Mouse (Mus musculus): ENCODE data around the gene Ly6g5c. TPM values are rescaled to one million over a fixed set of nuclear protein-coding genes. Genes with fewer than 3 reads are reported as not detected.

The Ly6g5c gene
- total RNA-seq (2022) = not detected

DNA sequence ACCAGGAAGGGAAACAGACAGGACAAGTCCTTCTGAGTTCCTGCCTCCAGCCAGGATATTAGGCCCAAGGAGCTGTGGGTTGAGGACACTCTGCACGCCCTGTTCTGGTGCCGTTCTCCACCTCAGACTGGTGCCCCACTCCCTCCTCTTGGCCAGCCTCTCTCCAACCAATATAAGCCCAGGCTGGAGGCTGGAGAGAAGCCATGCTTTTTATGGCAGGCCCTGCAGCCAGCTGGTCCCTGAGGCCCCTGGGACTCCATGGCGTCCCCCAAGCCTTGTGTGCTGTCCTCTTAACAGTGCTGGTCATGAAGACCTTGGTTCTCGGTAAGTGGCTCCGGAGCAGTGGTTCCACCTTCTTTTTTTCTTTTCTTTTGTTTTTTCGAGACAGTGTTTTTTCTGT lies at the start of gene Ly6g5c:
Ly6g5c (plus strand) TSS at position 183 of the 400 bp plus-strand sequence.
- no peak for DNase-seq (ENCODE audit: low spot score in 2 of 2)

DNA sequence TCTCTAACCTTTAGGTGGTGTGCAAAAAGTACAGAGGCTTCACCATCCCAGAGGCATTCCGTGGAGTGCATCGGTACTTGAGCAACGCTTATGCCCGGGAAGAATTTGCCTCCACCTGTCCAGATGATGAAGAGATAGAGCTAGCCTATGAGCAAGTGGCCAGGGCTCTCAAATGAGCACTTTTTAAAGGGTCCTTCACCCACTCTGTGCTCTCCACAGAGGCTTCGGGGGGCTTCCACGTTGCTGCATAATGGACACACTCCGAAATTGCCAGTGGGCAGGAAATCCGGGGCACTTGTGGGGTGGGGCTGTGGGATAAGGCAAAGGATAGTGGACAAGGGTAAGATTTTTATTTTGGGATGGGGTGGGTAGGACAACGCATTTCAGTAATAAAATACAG lies 49.8 kb upstream of the Ly6g5c start:
- no peak for DNase-seq (ENCODE audit: low spot score in 2 of 2)

DNA sequence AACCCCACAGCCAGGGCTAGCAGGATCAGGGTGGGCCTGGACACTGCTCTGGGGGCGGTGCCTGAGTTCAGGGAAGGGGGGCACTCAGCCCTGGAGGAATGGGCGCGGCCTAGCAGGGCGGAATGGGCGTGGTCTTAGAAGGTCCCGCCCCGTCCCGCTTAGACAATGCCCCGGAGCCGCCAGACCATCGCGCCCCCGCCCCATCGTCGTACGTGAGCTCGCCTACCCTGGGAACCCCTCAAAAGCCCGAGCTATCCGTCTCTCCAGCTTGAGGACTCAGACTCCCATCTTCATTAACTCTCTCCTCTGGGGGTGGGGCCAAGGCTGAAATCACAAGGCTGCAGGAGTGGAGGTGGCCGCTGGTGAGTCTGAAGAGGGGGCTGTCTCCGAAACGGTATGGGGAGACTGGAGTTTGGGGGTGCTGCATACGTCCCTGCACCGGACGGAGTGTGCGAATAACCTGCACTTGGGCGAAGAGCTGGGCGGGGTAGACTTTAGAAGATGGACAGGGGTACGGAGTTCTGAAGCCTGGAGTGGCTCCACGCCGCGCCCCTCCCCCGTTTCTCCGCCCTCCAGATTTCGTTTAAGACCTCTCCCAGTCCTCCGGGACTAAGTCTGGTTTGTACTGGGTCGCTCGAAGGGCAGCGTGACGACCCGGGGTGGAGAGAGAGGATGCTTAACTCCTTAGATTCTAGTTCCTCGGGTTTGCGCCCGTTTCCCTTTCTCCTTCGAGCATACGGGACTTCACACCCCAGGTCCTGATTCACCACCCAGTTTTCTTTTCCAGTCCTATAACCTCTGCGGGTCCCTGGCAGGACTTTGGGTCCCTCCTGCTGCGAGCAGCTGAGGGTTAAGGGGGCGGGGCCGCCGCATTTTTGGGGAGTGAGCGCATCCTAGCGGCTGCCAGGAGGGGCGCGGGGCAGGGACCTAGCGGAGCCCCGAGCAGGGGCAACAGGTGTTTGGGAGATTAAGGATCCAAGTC lies 48.9 kb upstream of the Ly6g5c start, which contains the start of gene Ddah2:
Ddah2 (plus strand) TSS at position 125 of the 982 bp plus-strand sequence.
- peak; percentile 47 to 61 for DNase-seq (ENCODE audit: low spot score in 2 of 2)

DNA sequence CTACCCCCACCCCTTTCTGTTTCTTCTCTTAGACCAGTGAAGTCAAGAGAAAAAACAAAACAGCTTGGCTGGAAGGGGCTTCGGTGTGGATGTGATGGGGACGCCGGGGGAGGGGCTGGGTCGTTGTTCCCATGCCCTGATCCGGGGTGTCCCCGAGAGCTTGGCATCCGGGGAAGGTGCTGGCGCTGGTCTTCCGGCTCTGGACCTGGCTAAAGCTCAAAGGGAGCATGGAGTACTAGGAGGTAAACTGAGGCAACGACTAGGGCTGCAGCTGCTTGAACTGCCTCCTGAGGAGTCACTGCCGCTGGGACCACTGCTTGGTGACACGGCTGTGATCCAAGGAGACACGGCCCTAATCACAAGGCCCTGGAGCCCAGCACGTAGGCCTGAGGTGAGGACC lies 48.0 kb upstream of the Ly6g5c start:
- no peak for DNase-seq (ENCODE audit: low spot score in 2 of 2)

DNA sequence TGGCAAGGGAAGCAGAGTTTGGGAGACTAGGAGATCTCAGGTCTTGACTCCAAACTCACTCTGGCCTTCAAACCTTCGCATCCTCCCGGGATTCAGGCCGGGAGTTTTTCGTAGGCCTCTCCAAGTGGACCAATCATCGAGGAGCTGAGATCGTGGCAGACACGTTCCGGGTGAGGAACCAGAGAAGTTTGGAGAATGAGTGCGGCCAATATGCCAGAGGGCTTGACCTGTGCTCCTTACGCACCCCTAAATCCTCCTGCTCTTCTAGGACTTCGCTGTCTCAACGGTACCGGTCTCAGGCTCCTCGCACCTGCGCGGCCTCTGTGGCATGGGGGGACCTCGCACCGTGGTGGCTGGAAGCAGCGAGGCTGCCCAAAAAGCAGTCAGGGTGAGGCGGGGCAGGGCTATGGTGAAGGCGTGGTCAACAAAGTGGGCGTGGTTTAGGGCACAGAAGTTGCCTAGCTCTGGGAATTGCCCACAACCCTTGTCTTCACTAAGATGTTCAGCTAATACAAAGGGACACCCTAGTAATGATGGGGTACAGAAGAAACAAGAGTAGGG lies 47.3 kb upstream of the Ly6g5c start:
- no peak for DNase-seq (ENCODE audit: low spot score in 2 of 2)

DNA sequence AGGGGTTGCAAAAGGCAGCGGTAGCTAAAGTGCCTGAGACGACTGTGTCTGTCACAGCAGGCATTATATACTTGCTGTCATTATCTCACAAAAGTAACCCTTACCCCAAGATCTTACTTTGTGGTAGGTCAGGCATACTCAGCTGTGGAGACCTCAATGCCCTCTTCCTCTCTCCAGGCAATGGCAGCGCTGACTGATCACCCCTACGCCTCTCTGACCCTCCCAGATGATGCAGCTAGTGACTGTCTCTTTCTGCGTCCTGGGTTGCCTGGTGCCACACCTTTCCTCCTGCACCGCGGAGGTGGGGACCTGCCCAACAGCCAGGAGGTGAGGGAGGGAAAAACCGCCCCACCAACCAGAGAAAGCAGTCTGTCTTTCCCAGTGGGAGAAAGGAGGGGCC lies 46.8 kb upstream of the Ly6g5c start:
- DNase-seq (ENCODE audit: low spot score in 2 of 2) = no peak

DNA sequence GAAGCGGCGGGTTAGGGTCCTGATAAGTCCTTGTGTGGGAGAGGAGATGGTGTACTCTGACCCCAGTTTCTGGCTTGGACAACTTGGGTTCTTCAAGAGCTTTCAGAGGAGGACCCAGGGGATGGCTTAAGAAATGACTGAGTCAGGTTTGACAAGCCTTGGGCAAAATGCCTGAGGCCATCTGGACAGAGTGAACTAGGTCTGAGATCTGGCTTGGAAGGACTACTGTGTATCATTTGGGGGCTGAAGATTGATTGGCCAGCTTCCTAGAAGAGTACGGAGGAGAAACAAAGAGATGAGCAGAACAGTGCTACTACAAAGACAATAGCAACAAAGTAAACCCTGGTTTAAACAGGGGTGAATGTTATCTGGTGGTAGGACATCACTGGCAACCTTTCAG lies 44.6 kb upstream of the Ly6g5c start:
- DNase-seq (ENCODE audit: low spot score in 2 of 2) = no peak

DNA sequence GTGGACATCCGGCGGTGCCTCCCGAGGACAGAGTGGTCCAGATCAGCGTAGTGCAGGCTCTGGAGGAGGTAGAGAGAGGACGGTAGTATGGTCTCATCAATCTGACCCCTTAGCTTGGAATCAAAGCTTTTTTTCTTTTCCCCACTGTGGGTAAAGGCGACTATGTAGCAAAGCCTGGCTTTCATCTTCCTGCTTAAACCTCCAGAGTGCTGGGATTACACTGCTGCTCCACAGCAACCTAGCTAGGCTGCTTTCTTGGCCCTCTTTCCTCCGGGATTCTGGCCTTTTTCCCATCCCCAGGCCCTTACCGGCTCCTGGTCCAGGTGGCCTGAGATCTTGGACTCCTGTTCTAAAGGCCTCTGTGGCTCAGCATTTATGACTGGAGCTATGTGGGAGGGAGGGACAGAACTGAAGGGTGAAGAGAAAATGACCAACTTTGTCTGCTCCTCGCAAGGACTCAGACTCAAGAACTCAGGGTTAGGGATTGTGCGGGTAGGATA lies 43.7 kb upstream of the Ly6g5c start:
- DNase-seq (ENCODE audit: low spot score in 2 of 2) = no peak

DNA sequence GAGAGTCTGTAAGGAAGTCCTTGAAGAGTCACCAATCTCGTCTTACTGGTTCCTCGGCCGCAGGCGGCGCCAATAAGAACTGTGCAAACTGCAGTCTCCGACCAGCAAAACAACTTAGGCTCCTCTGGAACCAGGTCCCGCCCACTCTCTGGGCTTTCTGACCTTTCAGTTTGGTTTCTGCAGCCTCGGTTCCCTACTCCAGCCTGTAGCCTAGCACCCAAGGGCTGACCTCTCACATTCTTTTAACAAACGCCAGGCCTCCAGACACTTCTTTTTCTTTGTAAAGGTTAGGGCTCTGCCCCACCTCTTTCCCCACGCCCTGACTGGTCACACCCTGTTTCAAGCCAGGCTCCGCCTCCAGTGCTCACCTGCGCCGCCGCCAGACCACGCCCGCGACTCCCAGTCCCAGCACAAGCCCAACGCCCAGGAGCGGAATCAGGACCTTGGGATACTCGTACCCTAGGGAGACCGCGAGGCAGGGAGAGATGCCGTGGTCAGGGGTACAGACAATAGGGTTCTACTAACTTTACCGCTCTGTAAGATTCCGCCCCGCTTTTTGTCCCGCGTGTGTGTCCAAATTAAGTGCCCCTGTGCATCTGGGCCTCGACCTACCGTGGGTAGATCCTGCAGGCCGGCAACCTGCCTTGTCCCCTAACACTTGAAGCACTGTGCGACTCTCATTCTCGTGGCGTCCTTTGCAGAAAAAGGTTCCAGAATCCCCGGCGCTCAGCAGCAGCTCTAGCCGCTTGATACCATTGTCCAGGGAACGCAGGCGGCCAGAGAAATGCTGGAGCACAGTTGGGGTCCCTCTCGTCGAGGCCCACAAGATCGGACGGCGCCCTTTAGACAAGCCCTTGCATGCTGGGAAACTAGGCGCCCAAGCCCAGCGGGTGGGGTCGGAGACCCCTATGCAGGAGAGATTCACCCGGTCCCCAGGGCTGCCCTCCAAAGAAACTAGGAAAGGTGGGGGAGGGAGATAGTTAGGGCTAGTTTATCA lies 42.8 kb upstream of the Ly6g5c start, which contains the start of gene Ly6g6c:
Ly6g6c (plus strand) TSS at position 438 of the 997 bp plus-strand sequence.
- DNase-seq (ENCODE audit: low spot score in 2 of 2) = no peak

DNA sequence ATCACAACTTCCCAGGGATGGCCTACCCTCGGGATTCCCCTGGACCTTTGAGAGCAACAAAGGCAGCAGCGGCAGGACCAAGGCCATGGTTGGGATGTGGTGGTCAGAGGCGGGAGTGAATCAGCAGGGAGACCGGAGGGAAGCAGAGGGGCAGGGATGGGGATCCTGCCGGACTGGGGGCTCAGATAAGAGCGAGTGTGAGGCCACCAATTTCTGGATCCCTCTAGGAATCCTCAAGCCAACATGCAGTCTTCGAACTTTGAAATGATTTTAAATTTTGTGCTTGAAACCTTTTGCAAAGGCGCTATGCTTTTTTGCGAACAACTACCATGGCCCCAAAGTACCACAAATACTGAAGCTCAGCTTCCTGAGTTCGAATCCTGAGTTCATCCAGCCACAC lies 42.0 kb upstream of the Ly6g5c start, which contains the start of gene Mpig6b:
Mpig6b (minus strand) TSS at position 101 of the 400 bp plus-strand sequence.
- no peak for DNase-seq (ENCODE audit: low spot score in 2 of 2)

DNA sequence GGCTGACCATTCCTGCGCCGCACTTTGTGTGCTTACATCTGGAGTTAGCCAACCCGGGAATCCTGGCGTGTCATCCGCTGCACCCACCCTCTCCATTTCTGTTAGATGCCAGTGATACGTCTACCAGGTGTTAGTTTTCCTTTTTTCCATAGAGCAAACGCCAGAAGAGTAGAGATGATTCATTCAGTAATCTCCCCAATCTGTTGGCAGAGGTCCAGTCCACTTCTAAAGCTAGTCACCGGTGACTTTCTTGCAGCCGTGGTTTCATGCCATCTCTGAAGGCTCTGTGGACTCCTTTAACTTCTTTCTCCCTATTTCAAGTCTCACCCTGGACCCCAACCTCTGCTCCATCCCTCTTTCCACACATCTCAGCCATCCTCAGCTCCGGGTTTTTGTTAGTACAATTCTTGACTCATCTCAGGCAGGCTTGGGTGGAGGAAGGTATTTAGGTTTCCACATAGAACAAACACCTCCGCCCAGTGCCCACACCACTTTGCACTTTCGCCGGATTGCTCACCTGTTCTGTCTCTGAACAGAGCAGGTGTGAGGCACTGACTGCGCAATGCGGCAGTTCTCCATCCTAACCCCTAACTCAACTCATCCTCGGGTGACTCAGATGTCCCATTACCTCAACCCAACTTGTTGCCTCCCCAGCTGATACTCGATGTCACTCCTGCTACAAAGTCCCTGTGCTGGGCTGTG lies 39.7 kb upstream of the Ly6g5c start:
- no peak for DNase-seq (ENCODE audit: low spot score in 2 of 2)

DNA sequence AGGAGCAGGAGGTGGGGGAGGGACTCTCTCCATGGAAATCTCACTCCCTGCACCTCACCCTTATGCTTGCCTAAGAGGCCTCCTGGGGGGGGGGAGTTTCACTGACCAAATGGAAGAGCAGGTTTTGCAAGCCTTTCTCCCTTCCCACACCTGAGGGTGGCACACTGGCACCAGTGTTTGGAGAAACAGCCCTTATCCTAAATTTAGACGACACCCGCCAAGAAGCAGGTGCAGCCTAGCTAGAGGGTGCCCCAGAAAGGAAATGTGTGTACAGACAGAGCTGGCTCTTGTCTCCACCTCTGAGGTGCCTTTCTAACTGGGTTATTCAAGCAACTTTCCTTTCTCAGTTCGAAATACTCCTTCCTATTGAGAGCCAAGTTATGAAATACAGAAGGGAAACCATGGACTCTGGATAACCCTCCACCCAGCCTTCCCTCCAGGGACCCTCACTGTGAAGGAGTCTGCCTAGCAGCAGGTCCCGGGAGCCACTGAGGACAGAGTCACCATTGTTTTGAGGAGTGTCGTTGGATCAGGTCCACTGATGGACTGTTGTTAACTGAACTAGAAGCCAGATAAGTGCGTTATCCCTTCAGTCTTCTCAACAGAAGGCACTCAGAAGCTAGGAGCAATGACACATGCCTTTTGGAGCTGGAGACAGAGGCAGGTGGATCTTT lies 37.4 kb upstream of the Ly6g5c start:
- DNase-seq (ENCODE audit: low spot score in 2 of 2) = no peak

DNA sequence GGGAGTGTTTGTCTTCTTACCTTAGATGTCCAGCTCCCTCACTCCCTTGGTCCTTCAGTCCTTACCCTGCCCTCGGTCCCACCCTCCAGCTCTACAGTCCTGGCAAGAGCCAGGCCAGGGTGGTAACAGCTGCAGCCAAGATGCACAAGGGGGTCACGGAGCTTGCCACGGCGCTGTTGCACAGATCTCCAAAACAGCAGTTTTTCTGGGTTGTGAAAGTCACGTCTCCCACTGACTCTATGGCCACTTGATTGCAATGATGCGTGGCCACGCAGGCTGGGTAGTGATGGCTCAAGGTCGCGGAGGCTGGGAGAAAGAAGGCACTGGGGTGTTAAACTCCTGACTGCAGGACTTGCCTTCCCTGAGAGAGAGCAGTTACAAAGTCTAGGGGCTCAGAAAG lies 36.6 kb upstream of the Ly6g5c start:
- no peak for DNase-seq (ENCODE audit: low spot score in 2 of 2)

DNA sequence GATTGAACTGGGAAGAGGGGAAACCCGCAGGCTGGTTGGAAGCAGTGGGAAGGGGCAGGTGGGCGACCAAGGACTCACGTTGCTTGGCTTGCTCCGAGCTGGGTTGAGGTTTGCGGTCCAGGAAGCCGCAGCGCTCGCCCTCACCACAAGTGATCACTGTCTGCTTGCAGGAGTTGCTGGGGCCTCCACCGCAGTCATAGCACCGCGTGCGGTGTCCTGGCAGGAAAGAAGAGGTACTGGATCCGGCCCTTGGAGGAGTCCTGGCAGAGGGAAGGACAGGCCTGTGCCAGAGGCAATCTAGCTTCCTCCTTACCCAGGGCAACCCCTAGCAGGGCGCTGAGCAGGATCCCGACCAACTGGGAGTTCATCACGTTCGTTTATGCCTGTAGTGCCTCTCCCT lies 34.0 kb upstream of the Ly6g5c start:
- DNase-seq (ENCODE audit: low spot score in 2 of 2) = no peak

DNA sequence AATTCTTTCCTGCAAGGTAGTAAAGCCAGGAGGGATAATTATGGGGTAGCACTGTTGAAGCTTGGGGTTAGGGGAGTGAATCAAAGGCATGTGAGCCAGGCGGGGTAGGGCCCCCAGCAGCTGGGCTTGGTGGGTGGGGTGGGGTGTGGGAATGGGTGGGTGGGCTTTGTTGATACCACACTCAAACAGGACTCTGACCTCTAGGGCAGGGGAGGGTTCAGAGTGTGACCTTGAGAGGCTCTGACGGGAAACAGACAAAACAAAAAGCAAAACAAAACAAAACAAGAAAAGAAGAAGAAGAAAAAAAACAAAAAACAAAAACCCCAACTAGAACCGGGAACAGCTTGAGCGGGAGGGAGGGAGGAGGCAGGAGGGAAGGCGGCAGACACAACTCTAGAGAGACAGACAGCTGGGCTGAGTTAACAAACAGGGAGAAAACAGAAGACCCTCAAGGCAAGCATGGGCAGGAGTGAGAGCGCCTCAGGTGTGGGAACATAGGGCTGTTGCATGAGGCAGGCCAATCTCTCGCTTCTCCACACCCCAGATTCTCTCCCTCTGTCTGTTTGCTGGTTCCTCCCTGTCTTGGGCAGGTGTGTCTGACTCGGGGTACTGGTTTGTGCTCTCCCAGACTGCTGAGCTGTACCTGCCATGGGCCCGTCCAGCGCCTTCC lies 31.4 kb upstream of the Ly6g5c start, which contains the start of gene Ly6g6e:
Ly6g6e (plus strand) TSS at position 396 of the 670 bp plus-strand sequence.
- no peak for DNase-seq (ENCODE audit: low spot score in 2 of 2)

DNA sequence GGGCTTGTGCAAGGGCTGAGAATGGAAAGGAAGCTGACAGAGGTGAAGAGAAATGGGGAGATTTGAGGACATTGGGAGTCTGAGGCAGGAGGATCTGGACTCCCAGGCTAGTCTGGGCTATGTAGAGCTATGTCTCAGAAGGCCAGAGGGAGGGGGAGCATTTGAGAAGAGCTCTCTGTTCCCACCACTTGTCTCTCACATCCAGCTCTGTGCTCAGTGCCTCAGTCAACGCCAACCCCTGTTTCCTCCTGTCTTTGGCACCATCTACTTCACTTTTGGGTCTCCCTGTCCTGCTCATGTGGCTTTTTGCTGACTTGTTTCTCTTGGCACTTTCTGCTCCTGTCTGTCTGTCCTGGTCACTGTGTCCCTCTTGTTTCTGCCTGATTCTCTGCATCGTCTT lies 30.8 kb upstream of the Ly6g5c start:
- no peak for DNase-seq (ENCODE audit: low spot score in 2 of 2)

DNA sequence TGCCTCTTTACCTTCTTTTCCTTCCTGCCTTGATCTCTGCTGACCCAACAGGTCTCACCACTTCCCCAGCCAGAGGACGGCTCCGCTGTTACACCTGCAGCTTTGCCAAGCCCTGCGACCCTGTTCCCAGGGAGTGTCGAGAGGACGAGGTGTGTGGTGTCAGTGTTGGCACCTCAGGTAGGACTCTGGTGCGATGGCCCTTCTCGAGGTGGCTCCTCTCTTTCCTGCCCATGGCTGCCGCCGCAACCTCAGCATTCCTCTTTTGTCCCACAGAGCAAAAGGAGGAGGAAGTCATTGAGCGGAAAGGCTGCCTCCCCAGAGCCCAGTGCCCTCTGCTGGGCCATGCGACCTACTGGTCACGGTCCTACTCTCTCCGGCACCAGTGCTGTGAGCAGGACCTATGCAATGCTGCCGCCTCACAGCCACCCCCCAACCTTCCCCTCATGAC lies 30.3 kb upstream of the Ly6g5c start, which contains the start of gene Ly6g6d:
Ly6g6d (minus strand) TSS at position 280 of the 448 bp plus-strand sequence.
- DNase-seq (ENCODE audit: low spot score in 2 of 2) = no peak

DNA sequence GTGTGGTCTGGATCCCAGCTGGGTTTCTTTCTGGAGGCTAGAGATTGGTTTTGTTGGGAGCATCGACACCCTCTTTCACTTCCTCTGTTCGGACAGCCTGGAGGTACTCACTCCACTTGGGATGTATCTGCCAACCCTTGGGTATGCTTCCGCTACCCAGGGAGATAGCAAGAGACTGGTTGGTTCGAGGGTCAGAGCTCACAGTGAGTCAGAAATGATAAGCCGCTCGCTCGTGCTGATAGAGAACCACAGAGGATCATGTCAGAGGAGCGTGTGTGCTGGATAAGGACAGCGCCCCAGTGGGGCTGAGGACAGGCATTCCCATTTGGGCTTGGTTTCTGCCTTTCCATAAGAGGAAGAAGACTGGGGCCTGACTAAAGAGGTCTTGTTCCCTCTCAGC lies 28.3 kb upstream of the Ly6g5c start:
- DNase-seq (ENCODE audit: low spot score in 2 of 2) = no peak

DNA sequence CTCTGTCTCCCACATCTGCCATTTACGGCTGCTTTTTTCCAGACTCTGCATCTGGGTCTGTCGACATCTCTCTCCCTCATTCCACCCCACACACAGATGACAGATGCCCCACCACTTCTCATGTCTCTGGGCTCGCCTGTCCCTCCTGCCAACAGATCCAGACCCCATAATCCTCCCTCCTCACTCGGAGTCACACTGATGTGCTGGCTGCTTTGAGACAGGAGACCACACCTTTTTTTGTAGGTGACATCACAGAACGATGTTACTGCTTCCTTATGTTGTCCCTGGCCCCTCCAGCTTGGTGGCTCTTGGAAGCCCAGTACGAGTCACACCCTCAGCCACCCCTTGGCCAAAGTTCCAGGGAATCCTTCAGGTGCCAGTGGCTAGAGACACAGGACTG lies 27.8 kb upstream of the Ly6g5c start:
- no peak for DNase-seq (ENCODE audit: low spot score in 2 of 2)
